Mouse (Mus musculus) heart, embryonic 14.5 days (tissue): ENCODE data around the gene Jmjd7. TPM values are rescaled to one million over a fixed set of nuclear protein-coding genes. Genes with fewer than 3 reads are reported as not detected.

Source experiments
- ATAC-seq: fragments of 200-750 bp; cut with Nextera tagmentation; 2 replicates; pipeline ENCODE4 v1.8.0; 2017; ENCODE audit warnings: low read depth, moderate TSS enrichment; ENCODE audit not compliant: insufficient number of reproducible peaks, insufficient read depth, low FRiP score
- H3K27ac ChIP-seq, 2 experiments: fragments of 200-500 bp in 1 of 2; fragments of 300-500 bp in 1 of 2; sonication (generic) in 1 of 2; replicated peaks in 1 of 2; 2 replicates each; pipeline ENCODE4 v1.5.1; 2012 to 2014; ENCODE audit warnings: low read depth in 2 of 2, low read length in 2 of 2, control low read depth in 1 of 2, mild to moderate bottlenecking in 1 of 2, mixed read lengths in 1 of 2; ENCODE audit not compliant: control insufficient read depth in 1 of 2, insufficient read depth in 1 of 2
- H3K27me3 ChIP-seq: fragments of 300-500 bp; sonication (generic); 2 replicates; pipeline ENCODE4 v1.6.1; 2014; ENCODE audit warnings: mild to moderate bottlenecking, low read length, control low read depth; ENCODE audit not compliant: control insufficient read depth, insufficient read depth
- H3K36me3 ChIP-seq: fragments of 300-500 bp; sonication (generic); 2 replicates; pipeline ENCODE4 v1.6.1; 2014; ENCODE audit warnings: mild to moderate bottlenecking, control low read depth, low read length, mixed read lengths; ENCODE audit not compliant: control insufficient read depth, insufficient read depth
- H3K4me1 ChIP-seq, 2 experiments: fragments of 200-500 bp in 1 of 2; fragments of 300-500 bp in 1 of 2; sonication (generic) in 1 of 2; 2 replicates each; pipeline ENCODE4 v1.6.1; 2012 to 2014; ENCODE audit warnings: low read length in 2 of 2, control low read depth in 1 of 2, mixed read lengths in 1 of 2; ENCODE audit not compliant: control insufficient read depth in 2 of 2, insufficient read depth in 2 of 2
- H3K4me2 ChIP-seq: fragments of 300-500 bp; sonication (generic); 2 replicates; pipeline ENCODE4 v1.6.1; 2014; ENCODE audit warnings: mild to moderate bottlenecking, low read length
- H3K4me3 ChIP-seq, 2 experiments: fragments of 200-500 bp in 1 of 2; fragments of 300-500 bp in 1 of 2; sonication (generic) in 1 of 2; 2 replicates each; pipeline ENCODE4 v1.5.1; 2012 to 2014; ENCODE audit warnings: low read length in 2 of 2, mild to moderate bottlenecking in 2 of 2, control low read depth in 1 of 2, low read depth in 1 of 2, moderate library complexity in 1 of 2; ENCODE audit not compliant: control insufficient read depth in 1 of 2, insufficient read depth in 1 of 2
- H3K9ac ChIP-seq: fragments of 300-500 bp; sonication (generic); 2 replicates; pipeline ENCODE4 v1.6.1; 2014; ENCODE audit warnings: mild to moderate bottlenecking, low read length
- H3K9me3 ChIP-seq: fragments of 300-500 bp; sonication (generic); 2 replicates; pipeline ENCODE4 v1.6.1; 2016; ENCODE audit warnings: low read length, control low read depth; ENCODE audit not compliant: control insufficient read depth
- WGBS: fragments of 180-500 bp; shearing (Covaris S2); extraction: QIAGEN DNeasy Blood & Tissue Kit; methylation state at CpG from one replicate; pipeline ENCODE4 v1.1.7; 2014; 5-methylcytosine and 5-hydroxymethylcytosine counted together
- microRNA-seq: library from miRNA; unstranded; fragments of <30 nt; microRNA quantifications from one replicate; pipeline ENCODE4, GENCODE M21; 2016
- polyA plus RNA-seq: library from polyadenylated mRNA; unstranded; fragments of >200 nt; fragmentation: Nextera tagmentation; extraction: Ambion mirVana; gene quantifications from 2 replicates; pipeline ENCODE4 v1.2.1, GENCODE M21; 2014

Jmjd7 gene
- polyA plus RNA-seq, 1 experiment from 2014 or later: 18.1 TPM

GRCm38 (mm10) chr2:120069466-120069990 is 42.2 kb downstream of the Jmjd7 start:
- H3K4me2 ChIP-seq: no peak overlapping the region
- H3K27me3 ChIP-seq: no peaks in the 10 kb centered on the region
- ATAC-seq: no peak
- no peaks in the 10 kb centered on the region for H3K36me3 ChIP-seq
- WGBS: 70% methylated on average over 8 of the region's 8 CpGs
- no peaks in the 10 kb centered on the region for H3K4me1 ChIP-seq
- H3K27ac ChIP-seq: no peak overlapping the region
- no peak overlapping the region for H3K4me3 ChIP-seq
- no peak overlapping the region for H3K9ac ChIP-seq
- no peaks in the 10 kb centered on the region for H3K9me3 ChIP-seq

GRCm38 (mm10) chr2:120074096-120074495 is 46.8 kb downstream of the Jmjd7 start:
- peaks cover 0 to 10% of the 10 kb centered on the region in 2 experiments; a peak in 2 of 4 replicates for H3K4me1 ChIP-seq
- no peaks in the 10 kb centered on the region for H3K9me3 ChIP-seq
- no peak for ATAC-seq

GRCm38 (mm10) chr2:120076076-120076705 is 48.9 kb downstream of the Jmjd7 start:
- Histone ChIP-seq H3K9ac (peak overlapping the region; percentile 44; the same call in 1 of the 2 replicates), H3K4me1 (peaks cover 0 to 10% of the 10 kb centered on the region in 2 experiments; a peak in 2 of 4 replicates), H3K27me3 (peaks cover 21% of the 10 kb centered on the region), H3K4me2 (peak overlapping the region; percentile 75), H3K36me3 (no peaks in the 10 kb centered on the region), H3K4me3 (peak overlapping the region; percentile 36 to 39), H3K27ac (no peak overlapping the region), H3K9me3 (no peaks in the 10 kb centered on the region)
- ATAC-seq: no peak
- WGBS: 2% methylated on average over 36 of the region's 36 CpGs

More at GRCm38 (mm10) chr2:120074096-120074495, 46.8 kb downstream of the Jmjd7 start:
- Histone ChIP-seq H3K27me3 (peaks cover 21% of the 10 kb centered on the region), H3K9ac (no peak overlapping the region), H3K4me2 (no peak overlapping the region), H3K4me3 (no peak overlapping the region), H3K27ac (no peak overlapping the region), H3K36me3 (no peaks in the 10 kb centered on the region)
- WGBS: 75% methylated on average over 4 of the region's 4 CpGs

Small RNA genes within 50 kb of the gene (microRNA-seq; reads per million reads assigned to microRNA genes)
- not detected for gene Mir7665

Other genes starting within 250 kb of the Jmjd7 start
- gene Rpap1, start 239.9 kb upstream of the Jmjd7 start, polyA plus RNA-seq: 16.8 and 17.6 TPM in 2 replicates
- 6.4 and 6.6 TPM in 2 replicates for gene Tyro3, start 229.8 kb upstream of the Jmjd7 start, polyA plus RNA-seq
- 22.9 and 30.3 TPM in 2 replicates for gene Mga, start 130.3 kb upstream of the Jmjd7 start, polyA plus RNA-seq
- 1.7 and 2.1 TPM in 2 replicates for gene Mapkbp1, start 54.8 kb upstream of the Jmjd7 start, polyA plus RNA-seq
- 1.9 and 3.6 TPM in 2 replicates for gene Gm28042, start within 50 bp of the Jmjd7 start, polyA plus RNA-seq
- gene Pla2g4b, start 5.9 kb downstream of the Jmjd7 start, polyA plus RNA-seq: 0.84 and 0.86 TPM in 2 replicates
- gene Ehd4, start 127.1 kb downstream of the Jmjd7 start, polyA plus RNA-seq: 141 and 152 TPM in 2 replicates
- 2.3 and 2.6 TPM in 2 replicates for gene Pla2g4e, start 217.9 kb downstream of the Jmjd7 start, polyA plus RNA-seq